Mouse (Mus musculus) cerebellum, adult 2 months (tissue): ENCODE measurements around the gene Lrrc75a. TPM values are rescaled to one million over a fixed set of nuclear protein-coding genes. Genes with fewer than 3 reads are reported as not detected.

Experiments used
- DNase-seq, 2 experiments: peaks; one replicate each; pipeline ENCODE4 v3.0.0; 2021
- H3K27ac ChIP-seq: fragments of 200-500 bp; 2 replicates; pipeline ENCODE4 v1.5.1; 2012; ENCODE audit warnings: low read length, control low read depth, inconsistent platforms; ENCODE audit not compliant: insufficient read depth
- H3K27me3 ChIP-seq: fragments of 200-500 bp; 2 replicates; pipeline ENCODE4 v1.6.1; 2012; ENCODE audit warnings: inconsistent platforms, mild to moderate bottlenecking, low read length, moderate library complexity; ENCODE audit not compliant: control insufficient read depth, insufficient read depth
- H3K4me1 ChIP-seq: fragments of 200-500 bp; 2 replicates; pipeline ENCODE4 v1.6.1; 2011; ENCODE audit warnings: low read length; ENCODE audit not compliant: control insufficient read depth, insufficient read depth
- H3K4me3 ChIP-seq: fragments of 200-500 bp; replicated peaks from 2 replicates; pipeline ENCODE3; 2011; ENCODE audit warnings: mild to moderate bottlenecking, low read depth, low read length, control low read depth; ENCODE audit not compliant: insufficient read depth
- CTCF ChIP-seq: fragments of 200-500 bp; IDR thresholded peaks from 2 replicates; pipeline ENCODE4 v1.5.1; 2011; ENCODE audit warnings: low read depth, mild to moderate bottlenecking, control low read depth, low read length, moderate library complexity, borderline replicate concordance; ENCODE audit not compliant: insufficient read depth
- POLR2A ChIP-seq: fragments of 200-500 bp; IDR thresholded peaks from 2 replicates; pipeline ENCODE4 v1.6.1; 2011; ENCODE audit warnings: low read length, control low read depth, borderline replicate concordance; ENCODE audit not compliant: insufficient read depth
- WGBS: fragments of 180-500 bp; shearing (Covaris S2); methylation state at CpG from one replicate; pipeline ENCODE4 v1.1.7; 2018; 5-methylcytosine and 5-hydroxymethylcytosine counted together
- polyA plus RNA-seq: library from polyadenylated mRNA; depleted of rRNA; stranded (reverse); fragments of >200 nt; gene quantifications from 2 replicates; pipeline ENCODE4 v1.2.3, GENCODE M21; 2012

Lrrc75a gene
- polyA plus RNA-seq, 1 experiment = 6.5 TPM

- H3K4me3 ChIP-seq = peak within 1 kb of the TSS; percentile 50
- no peaks in the 10 kb centered on the region for H3K27me3 ChIP-seq
- 6% methylated on average over 42 of the region's 53 CpGs for WGBS
- TF ChIP-seq POLR2A (no peak), CTCF (peak; percentile 58)
- H3K4me1 ChIP-seq = peaks cover under 1% of the 10 kb centered on the region; the same call in 1 of the 2 replicates
- H3K27ac ChIP-seq = no peak within 1 kb of the TSS
- peak; percentile 83 to 90 for DNase-seq
These were observed 468 bp upstream of the Lrrc75a start, which contains the start of gene Mmgt2 for GRCm38 (mm10) chr11:62648591-62649391. Gene Mmgt2, plus strand, starts transcription at chr11:62648664.

DNA sequence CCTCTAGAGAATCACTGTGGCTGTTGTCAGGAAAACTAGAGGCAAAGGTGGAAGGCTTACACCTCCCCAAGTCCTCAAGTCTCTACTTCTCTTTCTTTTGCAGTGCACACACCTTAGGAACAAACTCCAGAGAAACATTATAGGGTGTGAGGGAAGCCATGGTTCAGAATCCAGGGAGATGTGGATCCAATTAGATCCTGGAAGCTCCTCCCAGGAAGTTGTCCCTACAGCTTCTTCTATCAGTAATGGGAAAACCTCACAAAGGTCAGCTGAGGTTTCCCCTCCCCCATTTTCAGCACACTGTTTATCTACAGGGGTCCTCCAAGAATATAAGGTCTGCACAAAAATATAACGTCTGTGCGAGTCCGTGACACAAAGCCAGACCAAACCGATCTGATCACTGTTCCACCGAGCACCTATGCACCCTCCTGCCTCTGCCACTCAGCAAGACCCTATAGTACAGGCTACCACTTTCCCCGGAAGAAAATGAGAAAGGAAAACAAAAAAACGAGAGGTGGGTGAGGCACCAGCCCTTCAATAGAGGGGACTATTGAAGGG lies 1.3 kb downstream of the Lrrc75a start:
- DNase-seq = no peak
- Histone ChIP-seq H3K4me3 (no peak overlapping the region), H3K27me3 (no peaks in the 10 kb centered on the region), H3K27ac (no peak overlapping the region), H3K4me1 (peaks cover 9% of the 10 kb centered on the region)
- TF ChIP-seq POLR2A (no peak), CTCF (no peak)
- 70% methylated on average over 7 of the region's 7 CpGs for WGBS

GRCm38 (mm10) chr11:62646495-62646843 lies 1.9 kb downstream of the Lrrc75a start:
- no peaks in the 10 kb centered on the region for H3K27me3 ChIP-seq
- H3K4me3 ChIP-seq = no peak overlapping the region
- TF ChIP-seq POLR2A (no peak), CTCF (no peak)
- H3K27ac ChIP-seq = no peak overlapping the region
- 62% methylated on average over 4 of the region's 4 CpGs for WGBS
- H3K4me1 ChIP-seq = peaks cover 9% of the 10 kb centered on the region
- DNase-seq = no peak

DNA sequence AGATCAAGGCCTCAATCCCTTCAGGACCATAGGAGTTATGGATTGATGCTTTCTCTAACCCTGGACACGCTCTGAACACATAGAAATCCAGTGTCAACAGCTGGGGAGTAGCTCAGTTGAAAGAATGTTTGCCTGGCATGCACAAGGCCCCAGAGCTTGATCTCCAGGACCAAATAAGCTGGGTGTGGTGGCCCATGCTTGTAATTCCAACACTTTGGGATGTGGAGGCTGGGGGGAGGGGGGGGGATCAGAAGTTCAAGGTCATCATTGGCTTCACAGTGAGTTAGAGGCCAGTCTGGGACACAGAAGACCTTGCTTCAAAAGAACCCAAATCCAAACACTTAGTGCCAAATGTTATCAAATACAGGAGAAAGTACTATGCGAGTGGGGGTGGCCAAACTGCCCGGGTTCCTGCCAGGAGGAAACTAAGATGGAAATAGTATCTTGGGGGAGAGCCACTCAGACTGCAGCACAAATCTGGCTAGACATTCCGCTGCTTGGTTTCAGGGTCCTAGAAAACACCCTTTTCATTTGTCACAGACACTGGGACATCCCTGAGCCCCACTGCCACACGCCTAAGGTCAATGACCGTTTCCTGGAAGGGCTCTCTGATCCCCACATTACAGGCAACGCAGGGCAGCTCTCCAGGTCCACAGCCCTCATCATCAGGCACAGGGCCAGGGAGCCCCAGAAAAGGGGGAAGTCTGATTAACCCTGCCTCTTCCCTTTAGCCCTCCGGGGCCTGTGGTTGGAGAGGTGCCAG lies 2.4 kb downstream of the Lrrc75a start:
- TF ChIP-seq POLR2A = no peak
- TF ChIP-seq CTCF = no peak
- Histone ChIP-seq H3K27ac (no peak overlapping the region), H3K4me1 (peaks cover 9% of the 10 kb centered on the region), H3K4me3 (no peak overlapping the region), H3K27me3 (no peaks in the 10 kb centered on the region)
- no peak for DNase-seq
- 50% methylated on average over 8 of the region's 8 CpGs for WGBS

- 90% methylated on average over 4 of the region's 4 CpGs for WGBS
- H3K4me1 ChIP-seq = peaks cover 9% of the 10 kb centered on the region
- TF ChIP-seq CTCF (no peak), POLR2A (no peak)
These were observed 3.0 kb downstream of the Lrrc75a start for GRCm38 (mm10) chr11:62645337-62645675.

GRCm38 (mm10) chr11:62644602-62645336 lies 3.6 kb downstream of the Lrrc75a start:
- WGBS = 96% methylated on average over 5 of the region's 5 CpGs
- no peak for TF ChIP-seq POLR2A
- no peak for TF ChIP-seq CTCF
- no peak for DNase-seq
- no peak overlapping the region for H3K27ac ChIP-seq
- no peaks in the 10 kb centered on the region for H3K27me3 ChIP-seq
- no peak overlapping the region for H3K4me3 ChIP-seq
- H3K4me1 ChIP-seq = peaks cover 9% of the 10 kb centered on the region

More at GRCm38 (mm10) chr11:62645337-62645675, 3.0 kb downstream of the Lrrc75a start:
- no peak for DNase-seq
- no peaks in the 10 kb centered on the region for H3K27me3 ChIP-seq
- no peak overlapping the region for H3K4me3 ChIP-seq
- H3K27ac ChIP-seq = no peak overlapping the region

GRCm38 (mm10) chr11:62643681-62644363 lies 4.5 kb downstream of the Lrrc75a start:
- H3K4me3 ChIP-seq = no peak overlapping the region
- no peak overlapping the region for H3K27ac ChIP-seq
- DNase-seq = no peak
- no peaks in the 10 kb centered on the region for H3K27me3 ChIP-seq
- 58% methylated on average over 10 of the region's 10 CpGs for WGBS
- TF ChIP-seq CTCF (no peak), POLR2A (no peak)
- H3K4me1 ChIP-seq = peaks cover 9% of the 10 kb centered on the region
